Mouse (Mus musculus): ENCODE data around the gene Sema3d.

Gene Sema3d

GRCm38 (mm10) chr5:12499791-12500504, 116.8 kb downstream of the Sema3d start:
- DNase-seq (ENCODE audit: low spot score): no peak

GRCm38 (mm10) chr5:12512471-12512870, 129.3 kb downstream of the Sema3d start:
- no peak for DNase-seq (ENCODE audit: low spot score)

DNA sequence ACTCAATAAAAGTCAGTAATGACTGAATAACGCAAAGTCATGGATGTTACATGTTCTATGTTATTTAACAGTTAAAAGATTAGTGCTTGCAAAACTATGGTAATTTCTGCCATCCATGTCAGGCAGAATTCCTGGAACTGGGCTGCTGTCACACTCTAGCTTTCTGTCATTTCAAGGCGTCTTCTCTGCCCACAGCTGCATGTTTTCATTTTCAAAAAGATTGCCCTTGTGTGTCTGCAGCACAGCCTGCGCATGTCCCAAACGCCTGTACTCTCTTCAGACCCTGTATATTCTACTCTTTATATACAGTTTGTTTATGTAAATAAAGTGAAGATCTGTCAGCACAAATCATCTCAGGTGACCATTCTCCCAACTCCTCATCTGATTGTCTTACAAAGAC, 132.1 kb downstream of the Sema3d start:
- DNase-seq (ENCODE audit: low spot score): no peak

- DNase-seq (ENCODE audit: low spot score): no peak
Observed at GRCm38 (mm10) chr5:12525235-12525767, 142.1 kb downstream of the Sema3d start.

- no peak for DNase-seq (ENCODE audit: low spot score)
Observed at GRCm38 (mm10) chr5:12528596-12528995, 145.4 kb downstream of the Sema3d start.

GRCm38 (mm10) chr5:12529771-12530170, 146.6 kb downstream of the Sema3d start:
- no peak for DNase-seq (ENCODE audit: low spot score)

DNA sequence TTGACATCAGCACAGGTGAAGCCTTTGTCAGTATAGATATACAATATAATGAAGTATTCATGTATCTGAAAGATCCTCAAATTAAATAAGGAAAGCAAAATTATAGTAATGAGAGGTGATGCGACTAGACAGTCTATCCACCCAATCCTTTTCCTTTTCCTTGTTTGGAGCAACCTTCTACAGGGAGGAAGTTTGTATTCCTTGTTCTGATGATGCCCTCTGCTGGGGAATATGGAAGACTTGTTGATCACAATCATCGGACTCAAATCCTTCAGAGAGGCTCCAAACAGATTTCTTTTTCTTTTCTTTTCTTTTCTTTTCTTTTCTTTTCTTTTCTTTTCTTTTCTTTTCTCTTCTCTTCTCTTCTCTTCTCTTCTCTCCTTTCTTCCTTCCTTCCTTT, 158.1 kb downstream of the Sema3d start:
- no peak for DNase-seq (ENCODE audit: low spot score)

GRCm38 (mm10) chr5:12549046-12549669, 166.0 kb downstream of the Sema3d start:
- no peak for DNase-seq (ENCODE audit: low spot score)

- no peak for DNase-seq (ENCODE audit: low spot score)
Observed at GRCm38 (mm10) chr5:12555401-12555800, 172.2 kb downstream of the Sema3d start.

DNA sequence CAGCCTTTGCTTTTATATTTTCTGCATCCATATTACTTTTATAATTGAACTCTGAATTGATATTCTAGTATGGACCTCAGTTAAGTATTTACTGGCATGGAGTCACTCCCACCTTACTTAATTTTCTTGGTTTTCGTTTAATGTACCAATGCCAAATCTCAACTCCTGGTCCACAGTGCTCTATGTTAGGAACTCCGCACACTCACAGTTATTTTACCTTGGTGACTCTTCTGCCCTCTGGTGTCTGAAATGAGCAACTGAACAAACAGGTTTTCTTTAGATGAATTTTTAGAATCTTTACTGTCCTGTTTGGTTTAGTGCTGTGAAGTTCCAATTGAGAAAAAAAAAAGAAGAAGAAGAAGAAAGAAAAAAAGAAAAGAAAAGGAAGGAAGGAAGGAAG, 174.7 kb downstream of the Sema3d start:
- no peak for DNase-seq (ENCODE audit: low spot score)

DNA sequence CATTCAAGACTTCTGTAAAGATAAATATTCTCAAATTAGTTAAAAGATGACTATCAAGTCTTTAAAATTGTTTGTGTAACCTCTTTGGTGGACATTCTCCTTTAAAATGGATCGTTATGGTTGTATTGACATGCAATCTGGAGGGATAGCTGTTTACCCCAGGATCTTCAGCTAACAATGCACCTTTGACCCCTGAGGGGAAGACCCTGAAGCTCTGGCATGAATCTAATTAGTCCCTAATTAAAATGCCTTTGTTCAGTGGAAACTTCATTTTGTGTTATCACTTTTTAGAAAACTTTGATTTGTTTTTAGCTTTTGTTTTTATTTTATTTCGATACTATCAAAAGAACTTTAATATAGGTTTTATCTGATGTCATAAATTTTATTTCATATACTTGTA, 178.6 kb downstream of the Sema3d start:
- DNase-seq (ENCODE audit: low spot score): no peak

GRCm38 (mm10) chr5:12562204-12562603, 179.0 kb downstream of the Sema3d start:
- DNase-seq (ENCODE audit: low spot score): no peak

DNA sequence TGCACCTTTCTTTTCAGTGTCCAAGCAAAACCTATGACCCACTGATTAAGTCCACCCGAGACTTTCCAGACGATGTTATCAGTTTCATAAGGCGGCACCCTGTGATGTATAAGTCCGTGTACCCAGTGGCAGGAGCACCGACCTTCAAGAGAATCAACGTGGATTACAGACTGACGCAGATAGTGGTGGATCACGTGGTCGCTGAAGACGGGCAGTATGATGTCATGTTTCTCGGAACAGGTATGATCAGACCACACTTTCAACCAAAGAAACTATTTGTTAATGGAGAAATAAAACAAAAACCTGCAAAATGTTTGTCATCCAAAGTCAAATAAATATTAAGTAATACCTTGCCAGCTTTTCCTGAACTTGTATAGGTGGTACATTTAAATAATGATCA, 179.9 kb downstream of the Sema3d start:
- DNase-seq (ENCODE audit: low spot score): no peak

- DNase-seq (ENCODE audit: low spot score): no peak
Observed at GRCm38 (mm10) chr5:12564602-12565220, 181.5 kb downstream of the Sema3d start.

GRCm38 (mm10) chr5:12566568-12566967, 183.4 kb downstream of the Sema3d start:
- DNase-seq (ENCODE audit: low spot score): no peak

DNA sequence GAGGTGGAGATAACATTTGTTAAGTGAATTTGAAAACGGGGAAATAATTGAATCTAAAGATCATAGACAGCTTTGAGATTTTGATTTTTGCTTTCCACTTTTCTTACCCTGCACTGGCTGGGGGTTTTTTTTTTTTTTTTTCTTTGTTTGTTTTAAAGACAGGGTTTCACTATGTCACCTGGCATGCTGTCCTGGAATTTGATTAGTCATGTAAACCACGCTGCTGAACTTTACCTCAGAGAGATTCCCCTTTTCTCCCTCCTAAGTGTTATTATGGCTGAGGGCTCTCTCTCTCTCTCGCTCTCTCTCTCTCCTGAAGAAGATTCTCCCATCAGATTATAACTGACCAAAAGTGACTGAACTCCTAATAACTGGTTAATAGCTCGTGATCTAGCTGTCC, 191.4 kb downstream of the Sema3d start:
- DNase-seq (ENCODE audit: low spot score): no peak

GRCm38 (mm10) chr5:12575262-12575661, 192.1 kb downstream of the Sema3d start:
- no peak for DNase-seq (ENCODE audit: low spot score)

DNA sequence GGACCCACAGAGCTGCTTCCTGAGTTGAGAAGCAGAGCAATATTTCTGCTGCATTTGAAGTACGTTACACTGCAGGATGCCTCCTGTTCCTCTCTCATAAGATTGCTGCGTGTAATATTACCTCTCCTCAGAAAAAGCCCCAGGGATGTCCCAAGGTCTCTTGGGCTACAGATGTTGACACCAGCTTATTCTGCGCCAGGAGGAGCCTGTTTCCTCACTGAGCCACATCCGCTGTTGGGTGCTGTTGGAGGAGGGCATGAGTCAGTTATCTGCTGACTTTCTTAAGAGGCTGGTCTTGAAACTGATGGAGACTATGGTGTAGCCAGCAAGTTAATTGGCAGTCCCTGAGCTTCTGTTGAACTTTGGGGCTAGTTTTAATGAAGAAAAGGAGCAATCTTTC, 196.6 kb downstream of the Sema3d start:
- DNase-seq (ENCODE audit: low spot score): no peak

- no peak for DNase-seq (ENCODE audit: low spot score)
Observed at GRCm38 (mm10) chr5:12582540-12582939, 199.4 kb downstream of the Sema3d start.

DNA sequence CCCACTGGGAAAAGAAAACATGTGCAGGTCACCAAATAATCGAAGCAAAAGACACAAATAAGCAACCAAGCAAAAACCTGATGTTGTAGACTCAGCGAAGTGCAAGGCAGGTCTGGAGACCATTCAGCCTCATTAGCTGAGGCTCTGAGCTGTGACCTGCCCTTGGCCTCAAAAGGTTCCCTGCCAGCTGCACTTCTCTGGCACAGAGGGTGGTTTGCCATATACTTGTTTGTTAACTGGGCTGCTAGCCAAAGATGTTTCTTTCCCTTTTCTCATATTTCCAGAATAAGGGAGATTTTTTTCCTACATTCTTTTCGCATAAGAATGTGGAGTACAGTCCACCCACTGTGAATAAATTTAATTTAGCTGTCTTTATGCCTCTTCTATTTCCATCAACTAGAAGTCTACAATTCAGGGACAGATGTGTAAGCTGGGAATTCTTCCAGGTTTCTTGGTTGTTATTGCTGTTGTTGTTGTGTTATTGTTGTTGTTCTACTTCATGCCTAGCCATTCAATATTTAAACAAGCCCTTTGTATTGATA, 200.2 kb downstream of the Sema3d start:
- no peak for DNase-seq (ENCODE audit: low spot score)

GRCm38 (mm10) chr5:12584886-12585285, 201.7 kb downstream of the Sema3d start:
- DNase-seq (ENCODE audit: low spot score): no peak

DNA sequence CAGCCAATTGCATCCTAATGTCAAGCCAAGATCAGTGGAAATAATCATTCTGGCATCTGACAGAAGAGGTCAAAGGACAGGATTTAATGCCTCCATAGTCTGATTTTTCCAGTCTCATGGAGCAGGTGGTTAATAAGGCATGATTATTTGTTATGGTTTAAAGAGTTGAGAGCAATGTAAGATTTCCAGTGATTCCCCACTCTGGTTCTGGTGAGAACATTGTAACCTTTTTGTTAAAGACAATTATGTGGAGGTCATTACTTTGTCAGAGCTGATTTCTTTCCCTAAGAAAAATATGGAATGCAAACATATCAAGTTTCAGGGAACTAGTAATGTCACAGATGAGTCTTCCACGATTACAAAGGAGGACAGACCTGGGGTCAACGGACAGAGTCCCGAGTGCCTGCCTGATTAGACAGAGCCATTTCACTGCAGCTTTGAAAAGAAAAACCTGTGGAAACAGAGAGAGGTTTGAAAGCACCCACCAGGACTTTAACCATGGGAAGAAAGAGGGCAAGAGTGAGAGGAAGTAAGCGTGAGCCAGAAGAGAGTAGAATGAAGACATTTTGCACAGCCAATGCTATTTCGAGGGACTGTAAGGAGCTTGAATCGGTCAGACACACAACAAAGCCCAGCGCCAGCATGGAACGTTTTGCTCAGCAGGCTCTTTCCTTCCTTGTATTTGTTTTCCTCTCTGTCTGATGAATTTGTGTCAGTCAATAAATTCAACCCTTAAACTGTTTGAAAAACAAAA, 251.2 kb downstream of the Sema3d start:
- no peak for DNase-seq (ENCODE audit: low spot score)
